Mouse (Mus musculus): ENCODE results near the gene Sdk2. TPM values are rescaled to one million over a fixed set of nuclear protein-coding genes. Genes with fewer than 3 reads are reported as not detected.

The Sdk2 gene
- polyA plus RNA-seq, 1 experiment from 2014 or later: 5.3 TPM

- Histone ChIP-seq H3K4me1 (ENCODE audit: control insufficient read depth, insufficient read depth, low read length) (peaks cover 32% of the 10 kb centered on the region), H3K27ac (replicated peaks; ENCODE audit: low read depth, low read length) (peak overlapping the region; percentile 71; the same call in 1 of the 2 replicates), H3K9me3 (ENCODE audit: control insufficient read depth, low read length) (no peaks in the 10 kb centered on the region), H3K36me3 (ENCODE audit: control insufficient read depth, insufficient read depth, low read length) (no peaks in the 10 kb centered on the region), H3K9ac (replicated peaks; ENCODE audit: low read length) (no peak overlapping the region; the same call in 1 of the 2 replicates), H3K27me3 (ENCODE audit: control insufficient read depth, insufficient read depth, low read length) (no peaks in the 10 kb centered on the region), H3K4me3 (replicated peaks; ENCODE audit: low read depth, low read length) (no peak overlapping the region), H3K4me2 (ENCODE audit: low read length) (peak overlapping the region; percentile 21; the same call in 1 of the 2 replicates)
- ATAC-seq (ENCODE audit: low FRiP score, low TSS enrichment) (peak; percentile 62; the same call in 1 of the 2 replicates), DNase-seq (peak; percentile 68)
- 3% methylated on average over 15 of the region's 15 CpGs for WGBS
Measured at GRCm38 (mm10) chr11:113951616-113951988, 115.2 kb downstream of the Sdk2 start.

DNA sequence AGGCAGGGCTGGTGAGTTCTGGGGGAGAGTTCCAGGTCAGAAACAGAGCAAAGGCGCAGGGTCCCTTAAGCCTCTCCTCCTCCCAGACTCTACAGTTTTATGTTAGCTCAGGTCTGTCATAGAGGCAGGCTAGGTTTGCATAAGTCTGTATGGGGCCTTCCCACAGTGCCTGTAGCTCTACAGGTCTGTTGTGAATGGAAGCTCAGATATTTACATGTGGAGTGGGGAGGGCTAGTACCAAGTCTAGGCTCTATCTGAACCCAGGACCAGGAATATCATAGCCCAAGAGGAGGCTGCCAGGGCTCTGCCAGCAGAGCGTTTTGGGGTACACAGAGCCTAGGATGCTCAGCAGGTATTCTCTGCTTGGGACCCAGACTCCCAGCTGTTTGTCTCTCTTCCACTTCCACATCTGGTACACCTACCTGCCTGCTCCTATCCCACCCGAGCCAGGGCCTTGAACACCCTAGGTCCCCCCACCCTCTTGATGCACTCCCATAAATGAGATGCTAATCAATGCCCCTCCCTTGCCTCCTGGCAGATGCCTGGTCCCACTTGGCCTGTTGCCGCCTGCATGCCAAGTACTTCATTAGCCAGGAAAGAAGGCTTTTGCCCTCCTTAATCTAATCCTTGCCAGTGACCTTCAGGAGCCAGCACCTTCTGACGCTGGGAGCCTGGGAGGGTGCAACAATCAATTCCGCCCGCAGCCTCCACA lies 115.8 kb downstream of the Sdk2 start:
- H3K4me2 ChIP-seq (ENCODE audit: low read length): peak overlapping the region; percentile 21; the same call in 1 of the 2 replicates
- ATAC-seq (ENCODE audit: low FRiP score, low TSS enrichment) (peak; percentile 62; the same call in 1 of the 2 replicates), DNase-seq (no peak)

DNA sequence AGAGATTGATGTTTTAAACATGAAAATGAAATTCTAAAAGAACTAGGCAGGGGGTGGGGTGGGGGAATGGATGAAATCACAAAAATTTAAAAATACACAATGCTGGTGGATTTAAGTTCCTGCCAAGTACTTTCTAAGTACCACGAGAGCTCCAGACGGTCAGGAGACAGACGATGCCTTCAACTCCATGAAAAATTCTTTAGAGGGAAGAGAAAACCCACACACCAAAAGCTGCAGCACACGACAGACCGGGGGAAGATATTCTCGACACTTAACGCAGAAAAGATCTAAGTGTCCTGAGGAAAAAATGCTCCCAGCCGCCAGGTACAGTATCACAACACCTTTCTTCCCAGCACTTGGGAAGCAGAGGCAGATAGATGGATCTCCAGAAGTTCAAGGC lies 118.2 kb downstream of the Sdk2 start:
- Histone ChIP-seq H3K4me3 (replicated peaks; ENCODE audit: low read depth, low read length) (no peak overlapping the region), H3K27me3 (ENCODE audit: control insufficient read depth, insufficient read depth, low read length) (peaks cover 3% of the 10 kb centered on the region; the same call in 1 of the 2 replicates), H3K4me2 (ENCODE audit: low read length) (no peak overlapping the region), H3K9ac (replicated peaks; ENCODE audit: low read length) (no peak overlapping the region), H3K36me3 (ENCODE audit: control insufficient read depth, insufficient read depth, low read length) (no peaks in the 10 kb centered on the region), H3K27ac (replicated peaks; ENCODE audit: low read depth, low read length) (no peak overlapping the region), H3K4me1 (ENCODE audit: control insufficient read depth, insufficient read depth, low read length) (peaks cover 39% of the 10 kb centered on the region), H3K9me3 (ENCODE audit: control insufficient read depth, low read length) (no peaks in the 10 kb centered on the region)
- ATAC-seq (ENCODE audit: low FRiP score, low TSS enrichment) (no peak), DNase-seq (no peak)
- WGBS: 86% methylated on average over 8 of the region's 8 CpGs

More for the DNA sequence above, 115.8 kb downstream of the Sdk2 start:
- H3K27me3 ChIP-seq (ENCODE audit: control insufficient read depth, insufficient read depth, low read length): no peaks in the 10 kb centered on the region
- no peak overlapping the region for H3K4me3 ChIP-seq (replicated peaks; ENCODE audit: low read depth, low read length)
- H3K4me1 ChIP-seq (ENCODE audit: control insufficient read depth, insufficient read depth, low read length): peaks cover 35% of the 10 kb centered on the region
- H3K9me3 ChIP-seq (ENCODE audit: control insufficient read depth, low read length): no peaks in the 10 kb centered on the region
- no peak overlapping the region; the same call in 1 of the 2 replicates for H3K9ac ChIP-seq (replicated peaks; ENCODE audit: low read length)
- no peaks in the 10 kb centered on the region for H3K36me3 ChIP-seq (ENCODE audit: control insufficient read depth, insufficient read depth, low read length)
- 17% methylated on average over 7 of the region's 7 CpGs for WGBS
- H3K27ac ChIP-seq (replicated peaks; ENCODE audit: low read depth, low read length): peak overlapping the region; percentile 71; the same call in 1 of the 2 replicates

- Histone ChIP-seq H3K36me3 (ENCODE audit: control insufficient read depth, insufficient read depth, low read length) (no peaks in the 10 kb centered on the region), H3K27ac (replicated peaks; ENCODE audit: low read depth, low read length) (no peak overlapping the region), H3K4me3 (replicated peaks; ENCODE audit: low read depth, low read length) (no peak overlapping the region), H3K4me1 (ENCODE audit: control insufficient read depth, insufficient read depth, low read length) (peaks cover 20% of the 10 kb centered on the region), H3K9me3 (ENCODE audit: control insufficient read depth, low read length) (no peaks in the 10 kb centered on the region), H3K4me2 (ENCODE audit: low read length) (no peak overlapping the region), H3K27me3 (ENCODE audit: control insufficient read depth, insufficient read depth, low read length) (peaks cover 3% of the 10 kb centered on the region; the same call in 1 of the 2 replicates), H3K9ac (replicated peaks; ENCODE audit: low read length) (no peak overlapping the region)
- DNase-seq (peak; percentile 57), ATAC-seq (ENCODE audit: low FRiP score, low TSS enrichment) (peak; percentile 34; the same call in 1 of the 2 replicates)
- 20% methylated on average over 9 of the region's 9 CpGs for WGBS
Measured at GRCm38 (mm10) chr11:113942101-113942735, 124.6 kb downstream of the Sdk2 start.

DNA sequence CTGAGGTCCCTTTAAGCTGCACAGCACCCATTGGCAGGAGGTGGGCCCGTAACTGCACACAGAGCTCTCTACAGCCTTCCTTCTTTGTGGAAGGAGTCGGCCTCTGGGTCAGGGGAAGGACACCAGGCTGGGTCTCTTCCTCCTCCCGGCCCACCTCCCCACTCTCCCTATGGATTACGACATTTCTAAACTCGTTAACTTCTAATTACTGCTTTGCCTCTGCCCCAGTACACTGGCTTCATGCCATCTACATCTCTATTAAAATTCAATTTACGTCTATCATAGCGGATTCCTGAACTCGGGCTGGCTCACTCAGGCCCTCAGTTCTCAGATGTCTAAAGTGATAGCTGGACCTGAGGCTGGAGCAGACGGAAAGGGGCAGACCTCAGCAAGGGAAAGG lies 133.2 kb downstream of the Sdk2 start:
- 50% methylated on average over 9 of the region's 9 CpGs for WGBS

DNA sequence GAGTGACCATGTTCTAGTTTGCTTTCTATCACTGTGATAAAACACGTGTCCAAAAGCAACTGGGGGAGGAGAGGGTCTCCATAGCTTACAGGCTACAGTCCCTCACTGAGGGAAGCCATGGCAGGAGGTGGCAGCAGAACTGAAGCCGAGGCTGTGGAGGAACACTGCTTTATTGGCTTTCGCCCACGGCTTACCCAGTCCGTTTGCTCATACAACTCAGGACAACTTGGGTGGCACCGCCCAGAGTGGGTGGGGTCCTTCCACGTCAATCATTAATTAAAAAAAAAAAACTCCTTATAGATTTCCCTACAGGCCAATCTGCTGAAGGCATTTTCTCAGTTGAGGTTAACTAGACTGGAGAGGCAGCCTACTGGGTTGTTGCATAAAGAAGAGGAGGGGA lies 133.9 kb downstream of the Sdk2 start:
- Histone ChIP-seq H3K27ac (replicated peaks; ENCODE audit: low read depth, low read length) (no peak overlapping the region), H3K9ac (replicated peaks; ENCODE audit: low read length) (no peak overlapping the region), H3K27me3 (ENCODE audit: control insufficient read depth, insufficient read depth, low read length) (no peaks in the 10 kb centered on the region), H3K4me1 (ENCODE audit: control insufficient read depth, insufficient read depth, low read length) (peaks cover 57% of the 10 kb centered on the region), H3K9me3 (ENCODE audit: control insufficient read depth, low read length) (no peaks in the 10 kb centered on the region), H3K4me3 (replicated peaks; ENCODE audit: low read depth, low read length) (no peak overlapping the region), H3K4me2 (ENCODE audit: low read length) (no peak overlapping the region), H3K36me3 (ENCODE audit: control insufficient read depth, insufficient read depth, low read length) (no peaks in the 10 kb centered on the region)
- WGBS: 71% methylated on average over 7 of the region's 7 CpGs
- ATAC-seq (ENCODE audit: low FRiP score, low TSS enrichment): no peak
- DNase-seq: no peak

More for the DNA sequence above, 133.2 kb downstream of the Sdk2 start:
- Histone ChIP-seq H3K27me3 (ENCODE audit: control insufficient read depth, insufficient read depth, low read length) (no peaks in the 10 kb centered on the region), H3K4me3 (replicated peaks; ENCODE audit: low read depth, low read length) (no peak overlapping the region), H3K9ac (replicated peaks; ENCODE audit: low read length) (no peak overlapping the region), H3K4me2 (ENCODE audit: low read length) (no peak overlapping the region), H3K4me1 (ENCODE audit: control insufficient read depth, insufficient read depth, low read length) (peaks cover 50% of the 10 kb centered on the region), H3K27ac (replicated peaks; ENCODE audit: low read depth, low read length) (no peak overlapping the region), H3K36me3 (ENCODE audit: control insufficient read depth, insufficient read depth, low read length) (no peaks in the 10 kb centered on the region), H3K9me3 (ENCODE audit: control insufficient read depth, low read length) (no peaks in the 10 kb centered on the region)
- DNase-seq: no peak
- ATAC-seq (ENCODE audit: low FRiP score, low TSS enrichment): no peak

DNA sequence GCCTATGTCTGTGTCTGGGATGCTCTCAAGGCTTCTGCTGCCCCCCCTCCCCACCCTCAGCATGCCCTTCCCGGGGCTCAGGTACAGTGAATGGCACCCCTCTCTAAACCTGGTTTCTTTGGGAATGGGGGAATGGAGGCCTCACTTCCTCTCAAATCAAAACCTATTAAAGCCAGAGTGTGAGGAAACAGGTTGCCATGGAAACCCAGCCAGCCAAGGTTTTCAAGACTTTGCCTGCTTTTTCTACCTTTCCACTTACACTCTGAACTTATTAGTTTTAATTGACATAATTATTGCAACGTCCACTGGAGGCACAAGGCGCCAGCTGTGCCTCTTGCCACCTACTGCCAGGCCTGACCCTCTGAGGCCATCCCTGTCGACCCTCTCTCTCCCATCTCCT lies 135.1 kb downstream of the Sdk2 start:
- WGBS: 40% methylated on average over 4 of the region's 4 CpGs
- no peak overlapping the region for H3K9ac ChIP-seq (replicated peaks; ENCODE audit: low read length)
- H3K36me3 ChIP-seq (ENCODE audit: control insufficient read depth, insufficient read depth, low read length): no peaks in the 10 kb centered on the region
- H3K4me3 ChIP-seq (replicated peaks; ENCODE audit: low read depth, low read length): no peak overlapping the region
- H3K4me1 ChIP-seq (ENCODE audit: control insufficient read depth, insufficient read depth, low read length): peaks cover 62% of the 10 kb centered on the region
- H3K4me2 ChIP-seq (ENCODE audit: low read length): no peak overlapping the region
- ATAC-seq (ENCODE audit: low FRiP score, low TSS enrichment): no peak
- peak; percentile 85 for DNase-seq
- H3K27me3 ChIP-seq (ENCODE audit: control insufficient read depth, insufficient read depth, low read length): no peaks in the 10 kb centered on the region
- no peaks in the 10 kb centered on the region for H3K9me3 ChIP-seq (ENCODE audit: control insufficient read depth, low read length)
- peak overlapping the region; percentile 50 for H3K27ac ChIP-seq (replicated peaks; ENCODE audit: low read depth, low read length)

DNA sequence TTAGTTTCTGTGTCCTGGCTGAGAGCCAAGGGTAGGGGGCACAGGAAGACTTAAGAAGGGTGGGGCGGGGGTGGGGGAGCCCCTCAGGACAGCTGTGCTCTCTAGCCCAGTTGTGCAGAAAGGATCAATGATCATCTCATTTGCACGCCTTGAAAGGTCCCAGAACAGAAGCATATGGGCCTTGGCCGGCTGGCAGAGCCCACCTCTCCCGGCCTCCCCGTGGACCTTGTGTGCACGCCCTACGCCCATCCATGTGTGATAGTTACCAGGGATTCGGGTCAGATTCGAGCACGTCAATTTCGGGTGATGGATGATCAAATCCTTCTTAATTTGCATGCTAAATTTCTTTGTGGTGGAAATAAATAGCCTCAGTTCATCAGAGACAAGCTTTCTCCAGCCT lies 136.7 kb downstream of the Sdk2 start:
- WGBS: 51% methylated on average over 11 of the region's 11 CpGs
- Histone ChIP-seq H3K4me3 (replicated peaks; ENCODE audit: low read depth, low read length) (no peak overlapping the region), H3K4me2 (ENCODE audit: low read length) (no peak overlapping the region), H3K4me1 (ENCODE audit: control insufficient read depth, insufficient read depth, low read length) (peaks cover 56% of the 10 kb centered on the region), H3K9me3 (ENCODE audit: control insufficient read depth, low read length) (no peaks in the 10 kb centered on the region), H3K36me3 (ENCODE audit: control insufficient read depth, insufficient read depth, low read length) (no peaks in the 10 kb centered on the region), H3K27me3 (ENCODE audit: control insufficient read depth, insufficient read depth, low read length) (no peaks in the 10 kb centered on the region), H3K9ac (replicated peaks; ENCODE audit: low read length) (no peak overlapping the region), H3K27ac (replicated peaks; ENCODE audit: low read depth, low read length) (no peak overlapping the region)
- DNase-seq: no peak
- no peak for ATAC-seq (ENCODE audit: low FRiP score, low TSS enrichment)

Measured in midbrain, embryonic 14.5 days (tissue).